Mouse (Mus musculus) retina, postnatal 1 day (tissue): ENCODE results near the gene Scn8a.

Source experiments
- DNase-seq: peaks from one replicate; pipeline ENCODE4 v3.0.0-alpha.2; 2012

The Scn8a gene

GRCm38 (mm10) chr15:101046039-101046526, 176.4 kb downstream of the Scn8a start:
- no peak for DNase-seq

GRCm38 (mm10) chr15:101046527-101047193, 177.0 kb downstream of the Scn8a start:
- DNase-seq = peak; percentile 59

DNA sequence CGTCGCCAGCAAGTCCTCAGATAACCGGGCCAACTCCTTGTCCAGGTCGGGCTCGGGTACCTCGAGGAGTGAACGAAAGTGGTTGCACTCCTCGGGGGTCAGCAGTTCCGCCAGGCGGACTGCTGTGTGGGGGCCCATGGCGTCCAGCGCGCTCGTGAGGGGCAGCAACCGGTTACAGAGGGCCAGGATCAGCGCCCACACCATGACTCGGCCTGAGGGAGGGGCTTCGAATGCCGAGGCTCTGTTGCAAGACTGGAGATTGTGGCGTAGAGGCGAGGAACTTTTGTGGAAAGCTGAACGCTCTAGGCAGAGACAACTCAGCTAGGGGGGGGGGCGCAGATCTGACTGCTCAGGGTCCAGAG, 177.5 kb downstream of the Scn8a start, which contains the start of gene Gm47841:
Gm47841 (minus strand) TSS at position 204 of the 362 bp plus-strand sequence.
- no peak for DNase-seq

DNA sequence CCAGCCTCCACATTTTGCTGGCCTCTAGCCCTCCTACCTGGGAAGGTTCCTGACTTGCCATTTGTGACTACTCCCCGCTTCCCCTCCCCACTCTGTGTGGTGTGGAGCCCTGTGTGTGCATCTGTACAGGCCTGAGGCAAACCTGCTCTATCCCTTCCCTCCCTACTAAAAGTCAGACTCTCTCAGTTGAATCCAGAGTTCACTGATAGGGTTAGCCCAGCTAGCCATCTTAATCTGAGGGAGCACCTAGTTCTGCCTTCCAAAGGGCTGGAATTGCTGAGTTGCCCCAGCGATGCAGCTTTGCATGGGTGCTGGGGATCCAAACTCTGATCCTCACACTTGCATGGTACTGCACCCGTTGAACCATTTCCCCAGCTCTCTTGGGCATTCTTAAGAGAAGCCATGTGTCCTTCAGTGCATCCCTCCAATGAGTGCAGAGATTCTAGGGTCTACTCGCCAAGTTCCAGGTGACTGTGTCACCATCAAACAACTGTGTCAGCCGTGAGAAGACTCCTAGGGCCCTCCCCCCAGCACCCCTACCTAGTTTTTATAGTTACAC, 178.8 kb downstream of the Scn8a start:
- peak; percentile 55 for DNase-seq

GRCm38 (mm10) chr15:101051869-101052268, 182.2 kb downstream of the Scn8a start:
- no peak for DNase-seq

- peak; percentile 68 for DNase-seq
Measured at GRCm38 (mm10) chr15:101052560-101053501, 183.2 kb downstream of the Scn8a start.

DNA sequence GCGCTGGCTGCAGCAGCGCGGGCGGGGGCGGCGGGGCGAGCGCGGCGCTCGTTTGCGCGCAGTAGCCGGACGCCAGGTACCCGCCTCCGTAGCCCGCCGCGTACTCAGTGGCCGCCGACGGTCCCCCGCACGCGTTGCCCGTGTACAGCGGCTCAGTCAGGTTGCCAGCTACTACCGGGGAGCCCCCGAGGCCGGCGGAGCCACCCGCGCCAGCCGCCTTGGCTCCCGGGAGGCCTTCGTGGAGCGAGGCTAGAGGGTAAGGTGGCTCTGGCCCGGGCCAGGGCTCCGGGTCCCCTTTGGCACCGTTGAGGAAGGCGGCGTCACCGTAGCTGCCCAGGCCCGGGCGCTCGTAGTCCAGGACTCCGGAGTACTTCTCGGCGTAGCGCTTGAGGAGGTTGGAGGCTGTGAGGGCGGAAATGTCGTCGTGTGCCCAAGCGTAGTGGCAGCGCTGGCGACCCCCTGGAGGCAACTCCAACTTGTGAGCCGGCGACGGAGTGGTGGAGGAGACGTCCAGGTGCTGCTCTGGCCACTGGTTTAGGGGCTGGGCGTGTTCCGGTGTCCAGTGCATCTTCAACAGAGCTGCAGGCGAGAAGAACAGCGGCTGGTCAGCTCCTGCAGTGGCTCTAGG, 184.3 kb downstream of the Scn8a start:
- DNase-seq = no peak

GRCm38 (mm10) chr15:101054541-101054940, 184.9 kb downstream of the Scn8a start:
- no peak for DNase-seq

- peak; percentile 86 for DNase-seq
Measured at GRCm38 (mm10) chr15:101056225-101056624, 186.6 kb downstream of the Scn8a start.

GRCm38 (mm10) chr15:101059570-101060279, 190.1 kb downstream of the Scn8a start:
- peak; percentile 94 for DNase-seq

- DNase-seq = no peak
Measured at GRCm38 (mm10) chr15:101060280-101060852, 190.7 kb downstream of the Scn8a start.

- peak; percentile 91 for DNase-seq
Measured at GRCm38 (mm10) chr15:101065069-101065468, 195.4 kb downstream of the Scn8a start.

DNA sequence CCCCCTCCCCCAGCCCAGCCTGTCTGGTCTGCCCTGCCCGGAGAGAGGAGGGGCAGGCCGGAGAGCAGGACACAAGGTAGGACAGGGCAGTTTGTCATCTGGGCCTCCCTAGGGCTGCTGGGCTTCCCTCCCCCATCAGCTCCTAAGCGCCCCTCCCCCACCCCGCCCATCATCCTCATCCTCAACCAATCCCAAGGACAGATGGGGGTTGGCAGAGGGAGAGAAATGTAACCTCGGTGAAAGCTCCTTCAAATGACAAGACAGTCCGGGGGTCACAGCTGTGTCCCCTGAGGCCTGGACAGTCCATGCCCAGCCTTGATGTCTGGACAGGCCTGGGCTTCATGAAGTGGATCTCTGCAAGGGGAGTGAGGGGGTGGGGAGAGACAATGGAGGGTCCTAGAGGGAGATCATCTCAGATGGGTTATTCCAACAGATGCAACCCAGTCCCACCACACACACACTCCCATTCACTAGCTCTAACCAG, 196.7 kb downstream of the Scn8a start:
- DNase-seq = peak; percentile 79

DNA sequence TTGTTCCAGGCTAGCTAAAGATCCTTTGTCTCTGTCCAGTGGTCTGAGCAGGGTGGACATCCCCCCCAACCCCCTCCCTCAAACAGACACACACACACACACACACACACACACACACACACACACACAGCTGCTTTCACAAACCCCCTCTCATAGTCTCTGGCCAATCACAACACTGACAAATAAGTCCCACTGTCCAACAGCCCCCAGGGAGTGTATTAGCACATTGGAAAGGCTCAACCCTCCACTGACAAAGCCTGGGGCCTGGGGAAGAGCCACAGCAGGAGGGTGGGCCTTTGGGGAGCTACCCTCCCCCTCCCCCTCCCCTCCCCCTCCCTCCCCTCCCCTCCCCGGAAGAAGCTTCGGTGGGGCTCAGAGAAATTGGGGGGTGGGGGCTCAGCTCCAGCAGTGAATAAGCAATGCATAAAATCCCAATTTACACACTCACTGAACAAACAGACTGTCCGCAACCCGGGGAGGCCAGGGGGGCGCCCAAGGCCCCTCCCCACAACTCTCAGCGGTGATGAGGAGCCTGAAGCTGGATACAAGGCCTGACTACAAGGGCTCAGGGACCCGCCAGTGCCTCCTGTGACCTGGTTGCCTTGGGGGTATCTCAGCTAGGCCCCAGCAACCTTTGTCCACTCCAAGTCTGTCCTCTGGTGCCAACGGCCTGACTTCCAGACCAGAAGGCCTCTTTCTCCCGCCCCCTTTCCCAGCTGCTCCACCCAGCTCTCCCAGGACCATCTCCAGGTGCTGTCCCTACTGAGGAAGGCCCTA, 197.4 kb downstream of the Scn8a start:
- DNase-seq = peak; percentile 82

DNA sequence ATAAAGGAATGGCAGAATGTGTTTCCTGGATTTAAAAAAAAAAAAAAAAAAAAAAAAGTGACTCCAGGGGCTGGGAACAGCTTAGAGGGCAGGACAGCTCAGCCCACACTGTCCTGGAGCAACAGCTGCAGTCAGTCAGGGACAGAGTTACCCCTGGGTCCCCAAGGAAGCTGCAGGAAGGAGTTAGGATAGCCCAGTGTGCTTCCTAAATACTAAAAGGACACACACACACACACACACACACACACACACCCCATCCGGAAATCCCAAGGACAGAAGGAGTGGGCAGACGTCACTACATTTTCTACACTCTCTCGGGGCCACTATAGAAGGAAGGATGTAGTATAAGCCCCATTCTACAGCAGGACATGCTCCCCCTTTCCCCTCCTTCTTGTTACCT, 198.4 kb downstream of the Scn8a start:
- no peak for DNase-seq

DNA sequence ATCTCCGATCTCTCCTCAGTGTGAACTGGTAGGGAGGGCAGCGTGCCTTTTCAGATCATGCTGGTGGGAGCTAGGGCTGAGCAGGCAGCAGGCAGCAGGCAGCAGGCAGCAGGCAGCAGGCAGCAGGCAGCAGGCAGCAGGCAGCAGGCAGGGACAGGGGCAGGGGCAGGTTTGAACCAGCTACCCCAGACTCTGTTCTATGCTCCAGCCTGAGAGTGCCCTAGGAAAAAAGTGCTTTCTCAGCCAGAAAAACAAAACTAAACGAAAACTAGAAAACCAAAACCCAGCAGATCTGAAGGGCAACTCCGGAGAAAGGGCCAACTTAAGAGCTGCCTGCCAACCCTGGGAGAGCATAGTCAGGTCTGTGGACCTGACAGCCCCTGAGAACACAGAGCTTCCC, 199.0 kb downstream of the Scn8a start:
- no peak for DNase-seq

GRCm38 (mm10) chr15:101069641-101070190, 200.1 kb downstream of the Scn8a start:
- DNase-seq = no peak

- no peak for DNase-seq
Measured at GRCm38 (mm10) chr15:101070762-101071161, 201.1 kb downstream of the Scn8a start.

DNA sequence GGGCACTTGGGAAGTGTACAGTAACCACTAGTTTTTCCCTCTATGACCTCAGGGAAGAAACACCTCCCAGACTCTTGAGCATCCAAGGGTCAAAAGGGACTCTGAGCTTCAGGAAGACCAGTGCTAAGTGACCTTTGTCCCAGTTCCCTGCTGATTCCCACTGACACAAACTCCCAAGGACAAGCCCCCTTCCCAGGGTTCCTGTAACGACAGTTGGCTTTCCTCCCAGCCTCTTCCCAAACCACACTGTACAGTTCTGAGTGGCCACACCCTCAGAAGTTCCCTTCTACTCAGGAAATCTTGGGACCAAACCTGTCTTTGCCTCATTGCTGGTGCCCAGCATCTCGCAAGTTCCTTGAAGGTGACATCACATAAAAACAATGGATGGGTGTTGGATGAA, 203.1 kb downstream of the Scn8a start:
- DNase-seq = no peak

GRCm38 (mm10) chr15:101074067-101074466, 204.4 kb downstream of the Scn8a start:
- DNase-seq = no peak

- DNase-seq = no peak
Measured at GRCm38 (mm10) chr15:101075150-101075549, 205.5 kb downstream of the Scn8a start.
